Mouse (Mus musculus): ENCODE measurements around the gene Dppa4.
"Not testable (repeated sequence)": the region's sequence is repeated elsewhere in the genome, so short reads cannot be mapped to it uniquely, and the experiment has no call there.

Gene Dppa4

DNA sequence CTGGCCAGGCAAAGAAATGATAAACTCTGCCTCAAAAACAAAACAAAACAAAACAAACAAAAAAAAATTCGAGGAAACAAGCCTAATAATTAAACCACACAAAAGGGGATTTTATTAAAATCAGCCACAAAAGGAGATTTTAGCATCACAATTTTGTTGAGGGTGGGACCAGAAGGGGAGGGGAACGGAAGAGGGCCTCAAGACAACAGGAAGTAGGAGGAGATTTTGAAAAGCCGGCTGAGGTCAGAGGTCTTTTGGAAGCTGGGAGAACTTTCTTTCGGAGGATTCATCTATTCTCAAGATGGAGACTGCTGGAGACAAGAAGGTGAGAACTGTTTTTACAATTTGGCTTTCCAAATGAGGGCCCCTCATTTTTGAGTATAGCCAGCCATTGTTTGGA is at the start of gene Dppa4:
TSS of gene Dppa4 (plus strand) at position 217 of the 400 bp plus-strand sequence.
- DNase-seq, result no peak

DNA sequence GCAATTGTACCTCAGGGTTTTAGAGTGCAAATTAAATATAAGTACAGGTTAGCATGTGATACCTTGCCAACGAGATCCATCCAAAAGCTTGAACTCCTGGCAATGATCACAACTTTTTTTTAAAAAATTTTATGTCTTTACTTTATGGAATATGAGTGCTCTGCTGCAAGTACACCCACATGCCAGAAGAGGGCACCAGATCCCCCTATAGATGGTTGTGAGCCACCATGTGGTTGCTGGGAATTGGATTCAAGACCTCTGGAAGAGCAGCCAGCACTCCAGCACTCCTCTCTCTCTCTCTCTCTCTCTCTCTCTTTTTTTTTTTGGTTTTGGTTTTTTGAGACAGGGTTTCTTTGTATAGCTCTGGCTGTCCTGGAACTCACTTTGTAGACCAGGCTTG is 48.5 kb upstream of the Dppa4 start:
- DNase-seq, result no peak

DNA sequence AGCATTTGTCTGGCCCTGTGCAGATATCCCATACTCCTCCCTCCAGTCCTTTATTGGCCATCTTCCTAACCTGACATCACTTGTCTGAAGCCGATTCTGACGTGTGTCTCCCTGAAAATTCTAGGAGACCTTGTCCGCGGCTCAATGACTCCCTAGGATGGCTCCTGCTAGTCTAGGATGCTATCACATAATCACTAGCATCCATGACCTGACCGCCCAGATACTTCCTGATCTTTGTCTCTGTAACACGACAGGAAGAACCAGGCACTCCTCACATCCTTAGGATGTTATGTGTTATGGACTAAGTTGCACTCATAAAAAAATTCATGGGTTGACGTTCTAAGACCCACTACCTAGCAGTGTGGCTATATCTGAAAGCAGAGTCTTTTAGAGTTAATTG is 45.9 kb upstream of the Dppa4 start:
- DNase-seq, result no peak

DNA sequence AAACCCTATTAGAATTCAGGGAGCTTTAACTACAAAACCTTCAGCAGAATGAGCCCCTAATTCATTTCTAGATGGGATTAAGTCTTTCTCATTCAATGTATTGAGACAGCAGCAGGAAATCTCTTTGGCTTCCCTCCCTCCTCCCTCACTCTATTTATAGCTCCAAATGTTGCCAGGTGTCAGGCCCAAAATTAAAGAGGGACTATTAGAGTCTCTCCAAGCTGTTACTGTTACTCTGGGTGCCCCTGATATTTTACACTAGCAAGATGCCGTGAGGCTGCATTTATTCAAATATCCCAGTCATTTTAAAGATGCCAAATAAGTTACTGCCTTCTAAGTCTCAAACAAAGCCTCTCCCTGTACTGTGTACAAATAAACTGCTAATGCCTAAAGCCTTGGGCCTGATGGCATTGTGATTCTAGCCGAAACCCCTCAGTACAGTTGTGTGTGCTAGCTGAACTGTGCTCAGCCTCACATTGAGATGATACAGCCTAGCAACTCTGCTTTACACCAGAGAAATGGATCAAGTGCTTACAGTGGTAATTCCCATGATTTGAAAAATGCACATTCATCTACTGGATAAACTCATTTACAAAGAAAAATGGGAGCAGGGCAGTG is 36.4 kb upstream of the Dppa4 start:
- no peak for DNase-seq

DNA sequence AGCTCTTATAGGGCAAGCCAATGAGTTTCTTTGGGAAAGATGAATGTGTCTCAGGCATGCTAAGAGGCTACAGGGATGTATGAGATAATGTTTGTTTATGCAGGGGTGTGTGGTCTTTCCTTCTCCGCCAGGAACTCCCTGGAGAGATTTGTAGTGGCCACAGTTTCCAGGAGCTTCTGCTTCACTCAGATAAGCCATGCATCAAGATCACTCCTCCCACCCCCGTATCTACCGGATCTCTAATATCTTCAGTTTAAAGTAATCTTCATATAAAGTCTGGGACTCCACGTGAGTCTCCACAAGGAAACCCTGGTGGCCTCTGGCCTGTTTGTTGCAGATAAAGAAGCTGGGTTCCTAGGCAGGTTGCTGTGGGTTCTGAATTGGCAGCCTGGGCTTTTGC is 30.7 kb upstream of the Dppa4 start:
- no peak for DNase-seq

DNA sequence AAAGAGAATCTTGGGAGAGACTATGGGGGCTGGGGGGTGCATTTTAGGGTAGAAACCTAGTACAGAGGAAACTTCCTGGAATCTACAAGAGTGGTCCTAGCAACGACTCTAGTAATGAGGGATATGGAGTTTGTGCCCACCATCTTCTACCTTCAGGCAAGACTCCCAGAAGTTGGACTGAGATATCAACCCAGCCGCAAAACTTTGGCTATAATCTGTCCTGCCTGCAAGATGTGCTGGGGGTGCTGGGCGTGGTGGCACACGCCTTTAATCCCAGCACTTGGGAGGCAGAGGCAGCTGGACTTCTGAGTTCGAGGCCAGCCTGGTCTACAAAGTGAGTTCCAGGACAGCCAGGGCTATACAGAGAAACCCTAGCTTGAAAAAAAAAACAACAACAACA is 28.9 kb upstream of the Dppa4 start:
- no peak for DNase-seq

DNA sequence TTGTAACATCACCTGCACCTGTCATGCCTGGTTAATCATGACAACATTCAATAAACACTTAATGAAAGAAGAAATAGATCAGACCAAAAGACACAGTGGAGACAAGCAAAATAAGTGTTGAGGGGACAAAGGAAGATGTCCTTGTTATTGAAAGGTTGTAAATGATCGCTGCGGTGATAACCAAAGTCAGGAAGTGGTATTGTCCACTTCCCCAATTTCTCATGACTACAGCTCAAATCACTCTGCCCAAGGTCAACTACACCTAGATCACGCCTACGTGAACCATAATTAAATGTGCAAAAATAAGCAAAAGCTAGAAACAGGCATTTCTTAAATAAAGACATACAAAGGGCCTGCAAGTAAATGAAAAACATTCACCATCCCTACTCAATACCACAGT is 24.0 kb upstream of the Dppa4 start:
- DNase-seq, result no peak

DNA sequence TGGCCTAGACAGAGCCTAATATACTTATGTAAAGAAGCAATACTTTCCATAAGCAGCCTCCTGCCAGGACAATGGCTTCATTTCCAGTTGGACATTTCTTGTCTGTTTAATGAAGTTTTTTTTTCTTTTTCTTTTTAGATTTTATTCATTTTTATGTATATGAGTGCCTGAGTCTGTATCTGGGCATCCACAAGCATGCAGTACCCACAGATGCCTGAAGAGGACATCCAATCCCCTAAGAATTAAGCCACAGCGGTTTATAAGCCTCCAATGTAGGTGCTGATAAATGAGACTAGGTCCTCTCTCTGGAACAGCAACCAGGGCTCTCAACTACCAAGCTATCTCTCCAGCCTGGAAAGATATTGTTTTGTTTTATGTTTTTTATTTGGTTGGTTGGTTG is 20.6 kb upstream of the Dppa4 start:
- no peak for DNase-seq

DNA sequence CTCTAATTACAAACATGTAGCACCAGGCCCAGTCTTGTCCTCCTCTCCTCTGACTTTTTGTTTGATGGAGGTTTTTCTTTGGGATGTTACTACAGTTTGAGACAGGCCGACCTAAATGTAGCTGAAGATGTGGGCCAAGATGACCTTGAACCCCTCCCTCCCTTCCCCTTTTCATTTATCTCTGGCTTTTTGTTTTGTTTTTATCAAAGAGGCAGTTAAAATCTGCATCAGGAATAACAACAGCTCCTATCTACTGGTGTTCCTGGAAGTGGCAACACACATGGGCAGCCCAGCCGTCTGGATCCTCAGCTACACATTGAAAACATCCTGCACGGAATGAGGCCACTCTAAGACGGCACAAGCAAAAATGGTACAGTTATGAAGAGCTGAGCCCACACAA is 17.7 kb upstream of the Dppa4 start:
- no peak for DNase-seq

DNA sequence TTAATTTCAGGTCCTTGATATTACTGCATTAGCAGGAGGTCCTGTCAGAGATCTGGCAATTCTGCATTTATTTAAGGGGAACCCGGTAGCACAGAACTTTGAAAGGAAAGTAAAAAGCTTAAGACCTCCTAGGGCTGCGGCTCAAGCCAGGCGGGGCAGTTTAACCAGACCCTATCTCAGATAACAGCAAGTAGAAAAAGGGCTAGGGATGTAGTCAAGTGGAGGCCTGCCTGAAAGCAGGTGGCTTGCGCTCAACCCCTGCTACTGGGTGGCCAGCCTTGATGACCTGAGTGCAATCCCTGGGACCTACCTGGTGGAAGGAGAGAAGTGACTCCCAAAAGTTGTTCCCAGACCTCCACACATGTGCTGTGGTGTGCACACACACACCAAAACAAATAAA is 6.6 kb upstream of the Dppa4 start:
- no peak for DNase-seq

DNA sequence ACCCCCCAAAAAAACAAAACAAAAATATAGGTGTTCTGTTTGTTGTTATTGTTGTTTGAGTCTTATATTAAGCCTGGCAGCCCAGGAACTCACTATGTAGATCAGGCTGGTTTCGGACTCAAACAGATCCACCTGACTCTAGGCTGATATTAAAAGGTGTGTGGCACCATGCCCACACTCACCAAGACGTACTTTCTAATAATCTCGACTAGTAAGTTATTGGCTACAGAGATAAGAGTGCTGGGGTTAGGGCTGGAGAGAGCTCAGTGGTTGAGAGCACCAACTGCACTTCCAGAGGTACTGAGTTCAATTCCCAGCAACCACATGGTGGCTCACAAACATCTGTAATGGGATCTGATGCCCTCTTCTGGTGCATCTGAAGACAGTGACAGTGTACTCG is 2.6 kb upstream of the Dppa4 start:
- DNase-seq, result no peak

DNA sequence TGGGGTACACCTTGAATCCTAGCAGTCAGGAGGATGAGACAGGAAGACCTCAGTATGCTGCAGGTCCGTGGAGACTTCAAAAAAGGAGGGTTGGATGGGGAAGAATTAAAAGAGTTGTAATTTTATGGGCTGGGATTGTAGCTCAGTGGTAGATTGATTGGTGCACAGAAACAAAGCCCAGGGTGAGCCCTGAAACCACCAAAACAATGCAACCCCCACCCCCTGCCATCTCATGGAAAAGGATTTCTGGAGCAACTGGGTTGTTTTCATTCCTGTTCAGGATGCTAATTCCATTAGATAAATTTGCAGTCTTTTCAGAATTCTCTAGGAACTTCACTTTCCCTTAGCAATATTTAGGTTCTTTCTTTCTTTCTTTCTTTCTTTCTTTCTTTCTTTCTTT is 732 bp upstream of the Dppa4 start:
- DNase-seq, result no peak

DNA sequence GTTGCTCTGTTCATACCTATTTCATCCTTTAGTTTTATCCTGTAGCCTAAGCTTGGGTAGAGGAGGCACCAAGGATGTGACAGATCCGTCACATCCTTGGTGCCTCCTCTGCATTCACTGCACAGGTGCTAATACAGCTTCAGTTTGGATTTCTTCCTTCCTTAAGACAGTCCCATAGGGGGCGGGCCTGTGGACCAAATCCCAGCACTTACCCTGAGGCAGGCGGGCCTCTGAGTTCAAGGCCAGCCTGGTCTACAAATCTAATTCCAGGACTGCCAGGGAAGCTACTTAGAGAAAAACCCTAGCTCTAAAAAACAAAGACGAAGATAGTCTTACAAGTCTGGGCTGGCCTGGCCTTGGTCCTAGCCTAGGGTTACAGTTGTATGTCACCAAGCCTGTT is 2.0 kb downstream of the Dppa4 start:
- no peak for DNase-seq

DNA sequence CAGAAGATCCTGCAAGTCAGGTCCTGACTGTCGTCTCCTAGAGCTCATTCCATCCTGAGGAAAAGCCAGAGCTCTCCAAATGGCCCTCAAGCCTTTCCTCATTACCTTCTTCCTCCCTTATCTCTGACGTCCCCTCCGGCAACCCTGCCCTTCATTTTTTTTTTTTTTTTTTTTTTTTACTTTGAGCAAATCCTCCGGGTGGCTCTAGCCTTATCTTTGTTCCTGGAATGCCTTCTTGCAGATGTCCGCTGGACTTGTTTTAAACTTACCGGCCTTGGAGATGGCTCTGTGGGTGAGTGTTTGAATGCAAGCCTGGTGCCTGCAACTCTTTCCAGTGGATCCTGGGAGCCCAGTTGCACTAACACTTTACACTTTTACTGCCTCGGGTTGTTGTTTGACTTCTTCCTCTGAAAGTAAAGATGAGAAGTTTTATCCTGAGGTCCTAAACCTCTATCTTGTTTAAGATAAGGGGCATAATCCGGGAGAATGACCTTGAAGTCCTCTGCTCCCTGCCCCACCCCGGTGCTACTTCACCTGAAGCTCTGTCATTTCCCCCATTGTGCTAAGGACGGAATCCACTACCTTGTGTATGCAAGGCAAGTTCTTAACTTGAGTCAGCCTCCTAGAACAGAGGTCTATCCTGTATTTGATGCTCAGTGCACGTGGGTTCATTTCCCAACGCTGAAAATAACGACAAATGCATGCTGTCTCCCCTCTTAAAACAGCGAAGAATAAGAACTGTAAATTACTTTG is 14.0 kb downstream of the Dppa4 start:
- DNase-seq, result no peak

DNA sequence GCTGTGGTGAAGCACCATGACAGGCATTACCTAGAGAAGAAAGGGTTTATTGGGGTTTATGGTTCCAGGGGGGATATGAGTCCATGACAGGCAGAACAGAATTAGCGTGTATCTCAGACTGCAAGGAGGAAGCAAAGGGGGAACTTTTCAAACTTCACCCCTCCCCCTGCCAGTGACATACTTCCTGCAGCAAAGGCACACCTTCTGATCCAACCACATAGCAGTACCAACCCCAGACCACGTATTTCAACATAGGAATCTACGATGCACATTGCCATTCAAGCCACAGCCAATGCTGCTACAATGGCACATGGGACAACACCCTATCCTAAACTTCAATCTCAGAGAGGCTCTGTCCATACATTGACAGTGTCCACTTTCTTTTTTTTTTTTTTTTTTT is 16.4 kb downstream of the Dppa4 start:
- no peak for DNase-seq

DNA sequence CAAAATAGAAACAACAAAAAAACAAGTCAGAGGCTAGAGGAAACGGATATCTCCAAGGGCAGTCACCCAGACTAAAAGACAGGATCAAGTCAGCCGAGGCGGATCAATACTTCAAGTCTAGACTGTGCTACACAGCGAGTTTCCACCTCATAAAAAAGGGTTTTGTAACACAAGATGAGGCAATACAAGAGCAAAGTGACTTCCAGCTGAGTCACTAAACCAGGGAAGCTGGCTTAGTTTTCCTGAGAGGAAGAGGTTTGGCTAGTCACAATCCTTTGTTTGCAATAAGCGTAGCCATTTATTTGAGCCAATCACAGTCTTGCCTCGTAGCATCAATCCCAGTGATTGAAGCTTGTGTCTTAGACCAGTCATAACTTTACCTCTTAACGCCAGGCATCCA is 20.0 kb downstream of the Dppa4 start, which contains the start of gene Dppa2:
TSS of gene Dppa2 (plus strand) at position 400 of the 400 bp plus-strand sequence.
- no peak for DNase-seq

DNA sequence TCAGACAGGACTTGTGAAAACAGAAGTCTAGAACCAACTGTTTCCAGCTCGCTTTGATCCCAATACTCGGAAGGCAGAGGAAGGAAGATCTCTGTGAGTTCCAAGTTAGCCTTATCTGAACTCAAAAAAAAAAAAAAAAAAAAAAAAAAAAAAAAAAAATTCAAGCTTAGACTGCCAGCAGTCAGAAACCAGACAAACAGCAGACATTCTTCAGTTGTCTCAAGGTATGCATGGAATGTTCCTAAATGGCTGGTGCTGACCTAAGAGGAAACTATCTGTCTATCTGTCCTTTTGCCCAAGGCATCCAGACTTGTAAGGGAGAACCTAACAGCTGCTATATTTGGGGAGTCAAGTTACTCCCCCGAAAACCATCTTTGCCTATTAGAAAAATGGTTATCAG is 20.4 kb downstream of the Dppa4 start:
- DNase-seq, result peak; percentile 14

DNA sequence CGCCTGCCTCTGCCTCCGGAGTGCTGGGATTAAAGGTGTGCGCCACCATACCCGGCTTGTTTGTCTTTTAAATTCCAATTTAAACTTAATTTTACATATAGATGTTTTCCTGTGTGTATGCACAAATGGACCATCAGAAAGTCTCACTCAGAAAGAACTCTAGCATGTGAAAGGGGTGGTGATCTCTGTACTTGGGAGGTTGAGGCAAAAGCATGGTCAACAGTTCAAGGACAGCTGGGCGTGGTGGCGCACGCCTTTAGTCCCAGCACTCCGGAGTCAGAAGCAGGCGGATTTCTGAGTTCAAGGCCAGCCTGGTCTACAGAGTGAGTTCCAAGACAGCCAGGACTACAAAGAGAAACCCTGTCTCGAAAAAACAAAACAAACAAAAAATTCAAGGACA is 25.4 kb downstream of the Dppa4 start:
- DNase-seq, result not testable (repeated sequence)

DNA sequence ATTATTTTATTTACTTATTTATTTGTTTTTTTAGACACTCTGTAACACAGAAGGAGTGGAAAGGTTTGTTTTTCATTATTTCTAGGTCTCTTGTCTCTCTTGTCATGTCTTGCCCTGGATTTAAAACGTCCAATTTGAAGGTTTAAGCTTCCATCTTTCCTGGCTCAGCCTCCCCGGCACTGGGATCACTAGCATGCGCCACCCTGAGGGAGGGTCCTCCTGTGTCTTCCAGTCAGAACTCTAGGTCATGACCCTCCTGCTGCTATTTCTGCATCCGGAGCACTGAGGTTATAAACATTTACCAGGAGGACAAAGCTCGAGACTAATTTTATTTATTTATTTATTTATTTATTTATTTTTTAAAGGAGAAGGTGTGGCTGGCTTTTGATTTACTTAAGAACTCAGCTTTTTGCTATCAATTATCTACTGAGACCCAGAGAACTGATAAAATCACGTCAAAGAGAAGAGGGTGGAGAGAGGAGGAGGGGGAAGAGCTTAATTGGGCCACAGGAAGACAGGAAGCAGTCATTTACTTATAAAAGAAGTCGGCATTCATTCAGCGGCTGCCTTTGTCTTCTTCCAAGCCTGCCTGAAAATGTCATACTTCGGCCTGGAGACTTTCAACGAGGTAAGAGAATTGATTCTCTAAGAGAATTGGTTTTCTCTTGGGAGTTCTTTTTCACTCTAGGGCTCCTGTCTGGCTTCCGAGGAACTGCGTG is 26.5 kb downstream of the Dppa4 start:
- DNase-seq, result peak; percentile 26

DNA sequence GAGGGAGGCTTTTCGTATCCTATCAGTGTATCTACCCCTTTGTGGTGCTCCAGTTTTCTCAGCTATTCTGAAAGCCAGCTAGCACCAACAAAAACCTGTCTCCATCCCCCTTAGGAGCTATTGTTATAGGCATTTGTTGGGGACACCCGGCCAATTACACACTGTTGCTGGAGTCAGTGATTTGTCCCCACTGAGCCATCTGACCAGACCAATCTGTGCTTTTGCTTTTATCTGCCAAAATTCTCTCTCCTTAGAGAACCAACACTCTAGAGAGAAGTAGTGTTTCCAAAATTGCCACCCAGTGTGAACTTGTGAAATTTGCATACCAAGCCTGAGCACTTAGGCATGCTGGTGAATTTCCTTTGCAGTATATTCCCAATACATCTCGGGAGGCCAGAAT is 31.8 kb downstream of the Dppa4 start:
- DNase-seq, result no peak

DNA sequence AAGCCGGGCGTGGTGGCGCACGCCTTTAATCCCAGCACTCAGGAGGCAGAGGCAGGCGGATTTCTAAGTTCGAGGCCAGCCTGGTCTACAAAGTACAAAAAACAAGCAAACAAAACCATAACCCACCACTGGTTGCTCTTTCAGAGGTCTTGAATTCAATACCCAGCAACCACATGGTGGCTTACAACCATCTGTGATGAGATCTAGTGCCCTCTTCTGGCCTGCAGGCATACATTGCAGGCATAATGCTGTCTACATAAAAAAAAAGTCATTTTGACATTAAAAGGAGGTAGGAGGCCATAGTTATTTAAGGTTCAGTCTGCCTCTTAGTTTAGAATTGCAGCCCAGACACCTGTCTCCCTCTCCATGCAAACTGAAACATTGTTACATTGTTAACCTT is 37.2 kb downstream of the Dppa4 start:
- DNase-seq, result no peak

DNA sequence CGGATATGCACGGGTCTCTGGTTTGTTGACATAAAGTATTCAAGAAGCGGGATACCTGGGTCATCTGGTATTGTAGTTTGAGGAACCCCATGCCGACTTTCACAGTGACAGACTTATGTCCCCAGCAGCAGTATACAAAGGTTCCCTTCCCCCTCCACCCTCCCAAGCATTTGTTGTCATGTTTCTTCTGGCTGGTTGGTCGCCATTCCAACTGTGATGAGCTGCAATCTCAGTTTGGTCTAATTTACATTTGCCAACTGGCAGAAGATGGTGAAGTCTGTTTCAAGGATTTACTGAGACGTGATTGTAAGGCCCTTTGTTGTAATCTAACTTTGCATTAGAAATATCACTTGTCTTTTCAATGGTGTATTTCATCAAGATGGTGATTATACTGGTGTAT is 39.6 kb downstream of the Dppa4 start:
- DNase-seq, result no peak

DNA sequence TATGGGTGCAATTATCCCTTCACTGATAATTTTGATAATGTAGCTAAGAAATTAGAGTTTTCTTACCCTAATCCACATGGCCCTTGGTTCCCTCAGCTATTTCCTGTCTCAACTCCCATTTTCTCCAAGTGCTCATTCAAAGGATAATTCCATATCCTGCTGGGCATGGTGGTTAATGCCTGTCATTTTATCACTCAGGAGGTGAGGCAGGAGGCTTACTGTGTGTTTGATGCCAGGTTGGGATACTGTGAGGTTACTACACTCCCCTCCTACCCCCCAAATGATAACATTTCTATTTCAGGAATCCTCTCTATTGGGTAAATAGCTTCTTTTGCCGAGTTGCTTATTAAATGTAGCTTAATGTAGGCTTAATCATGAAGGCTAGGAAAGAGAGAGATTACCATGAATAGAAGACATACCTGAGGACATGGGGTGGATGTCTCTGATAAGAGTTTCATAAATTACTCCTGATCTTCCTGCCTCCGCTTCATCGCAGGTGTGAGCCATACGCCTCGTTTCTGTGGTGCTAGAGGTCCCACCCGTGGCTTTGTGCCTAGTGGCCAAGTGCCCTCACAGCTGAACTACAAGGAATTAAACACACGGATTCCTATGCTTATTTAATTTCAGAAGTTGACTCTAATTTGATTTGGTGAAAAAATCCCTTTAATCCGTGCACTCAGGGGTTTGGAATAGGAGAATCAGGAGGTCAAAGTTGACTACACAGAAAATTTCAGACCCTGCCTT is 40.2 kb downstream of the Dppa4 start:
- no peak for DNase-seq

DNA sequence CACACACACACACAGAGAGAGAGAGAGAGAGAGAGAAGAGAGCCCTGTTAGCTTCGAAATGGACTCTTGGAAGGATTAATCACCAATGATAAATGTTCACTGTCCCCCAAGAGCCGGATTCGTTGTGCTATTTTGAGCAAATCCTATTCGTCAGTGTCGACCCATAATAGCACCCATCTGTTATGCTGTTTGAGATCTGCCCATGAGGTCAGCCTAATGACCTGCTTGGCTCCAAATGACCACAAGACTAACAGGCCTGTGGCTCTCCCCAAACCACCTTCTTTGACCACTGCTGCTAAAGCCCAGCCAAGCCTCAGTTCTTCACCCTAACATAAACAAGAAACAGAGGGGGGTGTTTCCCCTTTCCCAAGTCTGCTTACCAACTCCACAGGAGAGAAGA is 43.4 kb downstream of the Dppa4 start:
- no peak for DNase-seq
